Mouse (Mus musculus): ENCODE results near the gene Gprc5c. TPM values are rescaled to one million over a fixed set of nuclear protein-coding genes. Genes with fewer than 3 reads are reported as not detected.

Gene Gprc5c
- 2.5 TPM for polyA plus RNA-seq (2014; fragmentation: Illumina TruSeq; extraction: RNeasy Lipid Tissue Mini Kit (QIAGEN cat#74804))

GRCm38 (mm10) chr11:114850452-114851268 is at the start of gene Gprc5c:
Gene Gprc5c, plus strand, starts transcription at chr11:114851152.

GRCm38 (mm10) chr11:114889991-114890518 is 39.1 kb downstream of the Gprc5c start, which contains the start of gene Cd300a:
Gene Cd300a, plus strand, starts transcription at chr11:114890041.

Other genes starting within 250 kb of the Gprc5c start
- gene Rpl38, start 182.6 kb upstream of the Gprc5c start, polyA plus RNA-seq (2014; fragmentation: Illumina TruSeq; extraction: RNeasy Lipid Tissue Mini Kit (QIAGEN cat#74804)), result 238 TPM
- gene Ttyh2, start 175.7 kb upstream of the Gprc5c start, polyA plus RNA-seq (2014; fragmentation: Illumina TruSeq; extraction: RNeasy Lipid Tissue Mini Kit (QIAGEN cat#74804)), result 3.2 TPM
- 1.5 TPM for gene Dnaic2, start 123.7 kb upstream of the Gprc5c start, polyA plus RNA-seq (2014; fragmentation: Illumina TruSeq; extraction: RNeasy Lipid Tissue Mini Kit (QIAGEN cat#74804))
- not detected for gene Kif19a, start 85.8 kb upstream of the Gprc5c start, polyA plus RNA-seq (2014; fragmentation: Illumina TruSeq; extraction: RNeasy Lipid Tissue Mini Kit (QIAGEN cat#74804))
- gene Btbd17, start 55.2 kb upstream of the Gprc5c start, polyA plus RNA-seq (2014; fragmentation: Illumina TruSeq; extraction: RNeasy Lipid Tissue Mini Kit (QIAGEN cat#74804)), result not detected
- not detected for gene Gpr142, start 52.2 kb upstream of the Gprc5c start, polyA plus RNA-seq (2014; fragmentation: Illumina TruSeq; extraction: RNeasy Lipid Tissue Mini Kit (QIAGEN cat#74804))
- 9.1 TPM for gene Cd300a, start 38.9 kb downstream of the Gprc5c start, polyA plus RNA-seq (2014; fragmentation: Illumina TruSeq; extraction: RNeasy Lipid Tissue Mini Kit (QIAGEN cat#74804))
- gene Cd300lb, start 83.2 kb downstream of the Gprc5c start, polyA plus RNA-seq (2014; fragmentation: Illumina TruSeq; extraction: RNeasy Lipid Tissue Mini Kit (QIAGEN cat#74804)), result 2.9 TPM
- gene Cd300c, start 118.0 kb downstream of the Gprc5c start, polyA plus RNA-seq (2014; fragmentation: Illumina TruSeq; extraction: RNeasy Lipid Tissue Mini Kit (QIAGEN cat#74804)), result not detected
- 4.2 TPM for gene Cd300ld, start 138.8 kb downstream of the Gprc5c start, polyA plus RNA-seq (2014; fragmentation: Illumina TruSeq; extraction: RNeasy Lipid Tissue Mini Kit (QIAGEN cat#74804))
- 3.0 TPM for gene Cd300c2, start 150.7 kb downstream of the Gprc5c start, polyA plus RNA-seq (2014; fragmentation: Illumina TruSeq; extraction: RNeasy Lipid Tissue Mini Kit (QIAGEN cat#74804))
- not detected for gene Cd300ld2, start 165.0 kb downstream of the Gprc5c start, polyA plus RNA-seq (2014; fragmentation: Illumina TruSeq; extraction: RNeasy Lipid Tissue Mini Kit (QIAGEN cat#74804))
- gene Cd300ld4, start 175.9 kb downstream of the Gprc5c start, polyA plus RNA-seq (2014; fragmentation: Illumina TruSeq; extraction: RNeasy Lipid Tissue Mini Kit (QIAGEN cat#74804)), result not detected
- gene Cd300ld5, start 186.6 kb downstream of the Gprc5c start, polyA plus RNA-seq (2014; fragmentation: Illumina TruSeq; extraction: RNeasy Lipid Tissue Mini Kit (QIAGEN cat#74804)), result 4.1 TPM
- gene Cd300ld3, start 197.3 kb downstream of the Gprc5c start, polyA plus RNA-seq (2014; fragmentation: Illumina TruSeq; extraction: RNeasy Lipid Tissue Mini Kit (QIAGEN cat#74804)), result 4.1 TPM
- gene Cd300e, start 211.0 kb downstream of the Gprc5c start, polyA plus RNA-seq (2014; fragmentation: Illumina TruSeq; extraction: RNeasy Lipid Tissue Mini Kit (QIAGEN cat#74804)), result 0.63 TPM
- gene Rab37, start 240.3 kb downstream of the Gprc5c start, polyA plus RNA-seq (2014; fragmentation: Illumina TruSeq; extraction: RNeasy Lipid Tissue Mini Kit (QIAGEN cat#74804)), result 0.60 TPM